ENCODE assay signal across 8 mouse cellular contexts in the genomic region with DNA sequence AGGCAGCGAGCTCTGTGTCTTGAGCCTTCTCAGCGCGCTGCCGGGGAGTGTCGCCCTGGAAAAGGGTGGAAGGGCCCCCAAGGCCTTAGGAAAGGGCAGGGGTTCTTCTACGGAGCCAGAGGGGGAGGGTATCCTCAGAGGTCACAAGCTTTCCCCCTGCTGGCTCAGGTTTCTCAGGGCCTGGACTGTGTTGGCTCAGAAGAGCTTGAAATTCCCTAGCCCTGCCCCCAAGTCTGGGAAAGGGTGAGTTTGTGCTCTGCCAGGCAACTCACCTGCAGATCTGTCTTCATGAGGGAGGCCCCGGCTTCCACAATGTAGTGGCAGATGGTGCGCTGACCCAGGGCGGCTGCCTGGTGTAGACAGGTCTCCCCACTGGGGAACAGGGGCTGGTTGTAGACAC. TPM values are rescaled to one million over a fixed set of nuclear protein-coding genes. Genes with fewer than 3 reads are reported as not detected.
A peak's percentile ranks its signal among the peaks of the same experiment; 100 is the strongest.
DNase-seq lines count a peak whose midpoint lies in the region; ATAC-seq lines count a peak whose summit lies in the region.

No protein-coding gene starts in this region.

- no peak for DNase-seq in heart, adult 11 months
- peak; percentile 53 for DNase-seq in neural tube, embryonic 10.5 days (ENCODE audit: extremely low spot score, low spot score)
- peak; percentile 71 for DNase-seq in embryo, embryonic 11 days
- no peak for DNase-seq in spleen, adult 18-20 months
- no peak for DNase-seq in heart, postnatal 14 days

- no peak overlapping the region for H3K9ac ChIP-seq in heart, embryonic 15.5 days
- H3K9ac ChIP-seq in neural tube, embryonic 15.5 days (replicated peaks) = no peak overlapping the region
- H3K9ac ChIP-seq in neural tube, embryonic 13.5 days = peak overlapping the region; percentile 90; the same call in 1 of the 2 replicates

- no peak overlapping the region for H3K4me3 ChIP-seq in heart, embryonic 15.5 days
- no peak overlapping the region for H3K4me3 ChIP-seq in neural tube, embryonic 15.5 days (replicated peaks)
- no peak overlapping the region for H3K4me3 ChIP-seq in neural tube, embryonic 13.5 days

- H3K36me3 ChIP-seq in heart, embryonic 15.5 days = peaks cover 47% of the 10 kb centered on the region
- peaks cover 28% of the 10 kb centered on the region for H3K36me3 ChIP-seq in neural tube, embryonic 15.5 days
- peaks cover 48% of the 10 kb centered on the region for H3K36me3 ChIP-seq in neural tube, embryonic 13.5 days

- peak overlapping the region; percentile 74; the same call in 1 of the 2 replicates for H3K27ac ChIP-seq in heart, embryonic 15.5 days
- no peak overlapping the region for H3K27ac ChIP-seq in neural tube, embryonic 15.5 days (replicated peaks)
- no peak overlapping the region for H3K27ac ChIP-seq in neural tube, embryonic 13.5 days (replicated peaks)

- intact Hi-C loops in heart, postnatal 14 days (cut with DNase I) = loop anchor here (10.0 kb wide), 1 partner anchor 501 kb away; the partner anchor contains the start of gene Cry2

- H3K4me1 ChIP-seq in heart, embryonic 15.5 days (replicated peaks) = peaks cover 44% of the 10 kb centered on the region
- peaks cover 40% of the 10 kb centered on the region for H3K4me1 ChIP-seq in neural tube, embryonic 15.5 days
- H3K4me1 ChIP-seq in neural tube, embryonic 13.5 days (replicated peaks) = peaks cover 48% of the 10 kb centered on the region

- peaks cover 6% of the 10 kb centered on the region; the same call in 1 of the 2 replicates for H3K27me3 ChIP-seq in heart, embryonic 15.5 days
- H3K27me3 ChIP-seq in neural tube, embryonic 15.5 days (replicated peaks) = no peaks in the 10 kb centered on the region
- H3K27me3 ChIP-seq in neural tube, embryonic 13.5 days = no peaks in the 10 kb centered on the region

- H3K9me3 ChIP-seq in heart, embryonic 15.5 days (replicated peaks) = no peaks in the 10 kb centered on the region
- no peaks in the 10 kb centered on the region for H3K9me3 ChIP-seq in neural tube, embryonic 15.5 days (replicated peaks)
- H3K9me3 ChIP-seq in neural tube, embryonic 13.5 days = no peaks in the 10 kb centered on the region

- no peak for ATAC-seq in heart, embryonic 15.5 days (replicated peaks; ENCODE audit: insufficient number of reproducible peaks, insufficient read depth, low FRiP score, low read depth)
- ATAC-seq in neural tube, embryonic 15.5 days (ENCODE audit: low FRiP score) = no peak
- ATAC-seq in neural tube, embryonic 13.5 days (ENCODE audit: low read depth) = no peak

- 52% methylated on average over 9 of the region's 9 CpGs for WGBS in heart, embryonic 15.5 days
- 35% methylated on average over 9 of the region's 9 CpGs for WGBS in neural tube, embryonic 15.5 days
- WGBS in neural tube, embryonic 13.5 days = 28% methylated on average over 9 of the region's 9 CpGs

- no peak overlapping the region for H3K4me2 ChIP-seq in heart, embryonic 15.5 days
- no peak overlapping the region for H3K4me2 ChIP-seq in neural tube, embryonic 15.5 days
- H3K4me2 ChIP-seq in neural tube, embryonic 13.5 days = no peak overlapping the region

RNA-seq across cellular contexts. Expression of gene Mdk, which starts 1.4 kb away (rescaled TPM):
- 293 and 372 TPM in 2 replicates for polyA plus RNA-seq in heart, embryonic 15.5 days (2015; fragmentation: Nextera tagmentation; extraction: Ambion mirVana)
- 161 and 243 TPM in 2 replicates for polyA plus RNA-seq in neural tube, embryonic 15.5 days (2015; fragmentation: Nextera tagmentation; extraction: Ambion mirVana)
- 289 and 336 TPM in 2 replicates for polyA plus RNA-seq in neural tube, embryonic 13.5 days (2015; fragmentation: Nextera tagmentation; extraction: Ambion mirVana)
- total RNA-seq in heart, postnatal 14 days (2021) = 10 to 100 TPM; 15.7 to 16.8 TPM

RNA-seq across cellular contexts. Expression of gene Chrm4, which starts 6.4 kb away (rescaled TPM):
- polyA plus RNA-seq in heart, embryonic 15.5 days (2015; fragmentation: Nextera tagmentation; extraction: Ambion mirVana) = not detected in 2 replicates
- polyA plus RNA-seq in neural tube, embryonic 15.5 days (2015; fragmentation: Nextera tagmentation; extraction: Ambion mirVana) = 1.4 and 1.5 TPM in 2 replicates
- 1.2 and 1.5 TPM in 2 replicates for polyA plus RNA-seq in neural tube, embryonic 13.5 days (2015; fragmentation: Nextera tagmentation; extraction: Ambion mirVana)
- not detected for total RNA-seq in heart, postnatal 14 days (2021)

RNA-seq across cellular contexts. Expression of gene Gm9821, which starts 12.0 kb away (rescaled TPM):
- 1.7 and 2.2 TPM in 2 replicates for polyA plus RNA-seq in heart, embryonic 15.5 days (2015; fragmentation: Nextera tagmentation; extraction: Ambion mirVana)
- 0.24 and 0.57 TPM in 2 replicates for polyA plus RNA-seq in neural tube, embryonic 15.5 days (2015; fragmentation: Nextera tagmentation; extraction: Ambion mirVana)
- 0.22 TPM in 1 of 2 replicates, not detected in the other for polyA plus RNA-seq in neural tube, embryonic 13.5 days (2015; fragmentation: Nextera tagmentation; extraction: Ambion mirVana)
- total RNA-seq in heart, postnatal 14 days (2021) = not detected

RNA-seq across cellular contexts. Expression of gene Dgkz, which starts 42.2 kb away (rescaled TPM):
- 26.6 and 48.2 TPM in 2 replicates for polyA plus RNA-seq in heart, embryonic 15.5 days (2015; fragmentation: Nextera tagmentation; extraction: Ambion mirVana)
- polyA plus RNA-seq in neural tube, embryonic 15.5 days (2015; fragmentation: Nextera tagmentation; extraction: Ambion mirVana) = 34.8 and 45.9 TPM in 2 replicates
- 35.7 and 38.8 TPM in 2 replicates for polyA plus RNA-seq in neural tube, embryonic 13.5 days (2015; fragmentation: Nextera tagmentation; extraction: Ambion mirVana)
- 10 to 100 TPM; 62.3 to 63.1 TPM for total RNA-seq in heart, postnatal 14 days (2021)

Comparison
In these comparisons a context has a peak if more than half of its experiments do, and no peak if none do; other contexts are left out.
1. DNase-seq: peak in neural tube, embryonic 10.5 days (single experiment) and embryo, embryonic 11 days (single experiment); none in heart, adult 11 months (single experiment), spleen, adult 18-20 months (0 of 2) and heart, postnatal 14 days (0 of 2).